Comparison of ENCODE assay signal across 13 mouse cellular contexts in genomic region chr7:114301293-114301782, GRCm38 (mm10). TPM values are rescaled to one million over a fixed set of nuclear protein-coding genes. Genes with fewer than 3 reads are reported as not detected.
DNase-seq lines count a peak whose midpoint lies in the region; ATAC-seq and TF ChIP-seq lines count a peak whose summit lies in the region.
"Had no signal": no experiment of that assay in that cellular context is flagged by ENCODE, and none has a peak within 500 bp of the region (broad histone marks: within the 10 kb centered on the region; RNA-seq: fewer than 3 reads in every experiment).

No protein-coding gene starts in this region.

- no peak overlapping the region for H3K4me3 ChIP-seq in intestine, postnatal 0 days (ENCODE audit: low read depth, low read length)
- H3K4me3 ChIP-seq: erythroblast, embryonic 14.5 days; hindbrain, embryonic 15.5 days had no signal

- H3K9me3 ChIP-seq in intestine, postnatal 0 days (ENCODE audit: control insufficient read depth) = no peaks in the 10 kb centered on the region
- H3K9me3 ChIP-seq: hindbrain, embryonic 15.5 days had no signal

- 40% methylated on average over 4 of the region's 4 CpGs for WGBS in intestine, postnatal 0 days

- DNase-seq in layer of hippocampus, adult 9-11 months = peak; percentile 83
- no peak for DNase-seq in layer of hippocampus, adult 18-20 months (ENCODE audit: low spot score in 2 of 2)
- DNase-seq in brain, adult 2 months (ENCODE audit: low read depth, low spot score) = peak; percentile 81
- DNase-seq in naive thymus-derived CD4-positive, alpha-beta T cell, adult 2 months (ENCODE audit: low read depth) = peak; percentile 83
- DNase-seq: adrenal gland, postnatal 25 days; gastrocnemius, postnatal 14 days; layer of hippocampus, postnatal 36 days had no signal

- H3K27me3 ChIP-seq in intestine, postnatal 0 days (replicated peaks; ENCODE audit: control insufficient read depth, insufficient read depth, low read length) = no peaks in the 10 kb centered on the region
- H3K27me3 ChIP-seq: hindbrain, embryonic 15.5 days had no signal

- H3K27ac ChIP-seq in intestine, postnatal 0 days (ENCODE audit: low read depth, low read length) = no peak overlapping the region
- H3K27ac ChIP-seq: hindbrain, embryonic 15.5 days had no signal

- H3K4me2 ChIP-seq in intestine, postnatal 0 days (replicated peaks; ENCODE audit: low read depth) = no peak overlapping the region
- H3K4me2 ChIP-seq: hindbrain, embryonic 15.5 days had no signal

- H3K36me3 ChIP-seq in intestine, postnatal 0 days (ENCODE audit: control insufficient read depth, insufficient read depth) = no peaks in the 10 kb centered on the region
- H3K36me3 ChIP-seq: hindbrain, embryonic 15.5 days had no signal

- no peaks in the 10 kb centered on the region for H3K4me1 ChIP-seq in intestine, postnatal 0 days (replicated peaks; ENCODE audit: control insufficient read depth, insufficient read depth, low read length)
- H3K4me1 ChIP-seq: hindbrain, embryonic 15.5 days had no signal

- no peak for TF ChIP-seq CTCF in intestine, postnatal 0 days (IDR thresholded peaks at IDR 0.05; ENCODE audit: low read depth)

- ATAC-seq in CD4-positive, CD25-positive, alpha-beta regulatory T cell, adult 4 months = peak; percentile 91
- ATAC-seq in erythroid progenitor cell, adult 5-6 weeks (replicated peaks; ENCODE audit: low FRiP score, poor library complexity, severe bottlenecking) = no peak
- no peak for ATAC-seq in intestine, postnatal 0 days
- ATAC-seq: midbrain, embryonic 16.5 days had no signal

- H3K9ac ChIP-seq in intestine, postnatal 0 days (ENCODE audit: low read depth, low read length) = no peak overlapping the region
- H3K9ac ChIP-seq: hindbrain, embryonic 15.5 days had no signal

RNA-seq across cellular contexts. Expression of gene Psma1, which starts 25.4 kb away (rescaled TPM):
- 100 to 1,000 TPM; 111 to 112 TPM for total RNA-seq in layer of hippocampus, adult 18-20 months (2021)
- 100 to 1,000 TPM; 218 to 222 TPM for polyA plus RNA-seq in CD4-positive, CD25-positive, alpha-beta regulatory T cell, adult 4 months (2017; shearing (Covaris generic))
- 183 and 212 TPM in 2 replicates for total RNA-seq in erythroid progenitor cell, adult 5-6 weeks (2015; ENCODE audit: low replicate concordance)
- total RNA-seq in erythroid progenitor cell, adult 5-6 weeks (2017; ENCODE audit: low replicate concordance) = 102 and 114 TPM in 2 replicates
- 205 and 212 TPM in 2 replicates for polyA plus RNA-seq in intestine, postnatal 0 days (2015; fragmentation: Nextera tagmentation; extraction: Ambion mirVana)

RNA-seq across cellular contexts. Expression of gene Copb1, which starts 46.8 kb away (rescaled TPM):
- total RNA-seq in layer of hippocampus, adult 18-20 months (2021) = 10 to 100 TPM; 58.1 to 61.2 TPM
- 100 to 1,000 TPM; 108 to 135 TPM for polyA plus RNA-seq in CD4-positive, CD25-positive, alpha-beta regulatory T cell, adult 4 months (2017; shearing (Covaris generic))
- 25.9 and 44.9 TPM in 2 replicates for total RNA-seq in erythroid progenitor cell, adult 5-6 weeks (2015; ENCODE audit: low replicate concordance)
- total RNA-seq in erythroid progenitor cell, adult 5-6 weeks (2017; ENCODE audit: low replicate concordance) = 6.4 and 34.9 TPM in 2 replicates
- 137 and 140 TPM in 2 replicates for polyA plus RNA-seq in intestine, postnatal 0 days (2015; fragmentation: Nextera tagmentation; extraction: Ambion mirVana)

Comparison
In these comparisons a context has a peak if more than half of its experiments do, and no peak if none do; other contexts are left out.
1. DNase-seq: peak in layer of hippocampus, adult 9-11 months (single experiment), brain, adult 2 months (single experiment) and naive thymus-derived CD4-positive, alpha-beta T cell, adult 2 months (single experiment); none in layer of hippocampus, adult 18-20 months (0 of 2).